Mouse (Mus musculus): ENCODE measurements around the gene Myef2.

Gene Myef2

DNA sequence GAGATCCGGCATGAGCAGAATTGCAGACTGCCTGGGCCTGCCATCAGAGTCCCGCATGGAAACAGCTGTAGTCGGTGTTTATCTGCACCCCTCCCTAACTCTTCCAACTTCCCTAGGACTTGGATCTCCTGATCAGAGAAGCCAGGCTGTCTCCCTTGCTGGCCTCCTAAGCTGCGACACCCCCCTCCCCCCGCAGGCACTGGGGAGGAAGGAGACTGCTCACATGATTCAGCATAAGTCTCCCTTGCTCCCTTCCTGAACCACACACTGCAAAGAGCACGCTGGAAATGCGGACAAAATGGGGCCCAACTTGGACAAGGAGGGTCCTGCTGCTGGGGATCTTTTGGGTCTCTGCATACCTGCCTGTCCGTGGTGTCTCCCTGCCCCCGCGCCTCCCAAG, 55.6 kb downstream of the Myef2 start, which contains the start of gene Slc24a5:
Gene Slc24a5 (plus strand): TSS at position 231 of the 400 bp plus-strand sequence.
- DNase-seq (ENCODE audit: low spot score) = no peak

DNA sequence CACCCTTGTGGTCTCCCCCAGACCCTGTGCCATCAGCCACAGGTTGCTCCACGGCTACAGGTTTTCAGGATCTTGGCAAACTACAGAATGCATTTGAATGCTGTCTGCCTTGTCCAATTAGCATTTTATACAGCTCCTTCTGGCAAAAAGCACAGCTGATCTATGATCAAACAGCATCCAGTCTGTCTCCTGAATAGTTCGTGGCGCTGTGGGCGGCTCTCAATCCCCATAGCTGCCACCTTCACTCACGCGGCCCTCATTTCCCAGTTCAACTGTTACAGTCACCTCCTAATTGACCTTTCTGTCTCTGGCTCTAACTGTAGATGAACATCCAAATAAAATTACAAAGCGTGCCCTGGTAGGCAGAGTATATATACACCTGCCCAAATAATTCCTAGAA, 56.1 kb downstream of the Myef2 start:
- DNase-seq (ENCODE audit: low spot score) = no peak

DNA sequence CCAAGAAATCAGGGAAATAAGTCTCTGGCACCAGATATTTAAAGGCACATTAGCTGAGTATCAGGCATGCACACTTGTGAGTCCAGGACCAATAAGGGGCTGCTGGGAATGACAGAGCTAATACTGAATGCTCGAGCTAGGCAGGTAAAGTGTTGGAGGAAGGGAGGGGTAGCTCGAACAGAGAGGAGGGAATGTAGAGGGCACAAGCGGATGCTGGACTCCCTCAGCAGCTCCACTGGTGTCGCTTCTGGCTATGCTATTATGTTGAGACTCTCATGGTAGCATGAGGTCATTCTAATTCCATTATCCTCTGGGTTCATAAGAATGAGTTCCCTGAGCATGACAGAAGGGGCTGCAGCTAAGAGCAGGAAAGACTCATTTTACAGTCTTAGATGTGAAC, 60.5 kb downstream of the Myef2 start:
- DNase-seq (ENCODE audit: low spot score) = no peak

DNA sequence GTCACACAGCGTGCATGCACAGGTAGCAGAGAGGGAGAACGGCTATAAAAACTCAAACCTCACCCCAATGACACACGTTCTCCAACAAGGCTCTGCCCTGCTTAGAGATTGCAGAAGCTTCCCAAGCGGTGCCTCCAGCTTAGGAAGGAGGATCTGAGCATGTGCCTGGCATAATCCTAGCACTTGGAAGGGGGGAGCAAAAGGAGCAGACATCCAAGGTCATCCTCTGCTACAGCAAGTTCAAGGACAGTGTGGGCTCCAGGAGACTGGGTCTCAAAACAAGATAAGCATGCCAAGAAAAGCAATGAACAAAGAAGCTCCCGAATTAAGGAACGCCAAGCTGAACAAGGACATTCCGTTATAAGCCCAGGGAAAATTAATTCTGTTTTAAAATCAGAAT, 62.0 kb downstream of the Myef2 start:
- no peak for DNase-seq (ENCODE audit: low spot score)

DNA sequence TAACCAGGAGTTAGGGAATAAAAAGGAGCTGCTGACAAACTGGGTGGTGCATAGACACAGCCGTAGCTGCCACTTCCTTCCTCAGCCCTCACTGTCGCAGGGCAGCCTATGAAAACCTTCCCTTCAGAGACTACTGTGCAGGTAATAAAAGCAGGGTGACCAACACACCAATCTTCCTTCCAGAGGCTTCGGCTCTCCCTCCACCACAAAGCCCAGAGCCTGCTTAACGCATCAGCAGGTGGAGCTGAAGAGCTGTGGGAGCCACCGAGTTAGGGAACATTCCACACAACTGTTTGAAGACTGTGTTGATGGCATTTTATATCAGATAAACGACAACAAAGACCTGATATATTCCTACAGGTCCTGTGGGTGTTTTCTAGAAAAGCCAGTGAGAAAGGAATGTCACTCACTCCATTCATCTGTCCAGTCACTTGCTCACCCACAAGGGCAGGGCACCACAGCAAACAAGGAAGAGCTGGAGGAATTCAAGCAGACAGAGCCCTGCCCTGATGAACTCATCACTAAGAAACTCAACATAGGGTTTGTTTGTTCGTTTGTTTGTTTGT, 66.1 kb downstream of the Myef2 start:
- no peak for DNase-seq (ENCODE audit: low spot score)

DNA sequence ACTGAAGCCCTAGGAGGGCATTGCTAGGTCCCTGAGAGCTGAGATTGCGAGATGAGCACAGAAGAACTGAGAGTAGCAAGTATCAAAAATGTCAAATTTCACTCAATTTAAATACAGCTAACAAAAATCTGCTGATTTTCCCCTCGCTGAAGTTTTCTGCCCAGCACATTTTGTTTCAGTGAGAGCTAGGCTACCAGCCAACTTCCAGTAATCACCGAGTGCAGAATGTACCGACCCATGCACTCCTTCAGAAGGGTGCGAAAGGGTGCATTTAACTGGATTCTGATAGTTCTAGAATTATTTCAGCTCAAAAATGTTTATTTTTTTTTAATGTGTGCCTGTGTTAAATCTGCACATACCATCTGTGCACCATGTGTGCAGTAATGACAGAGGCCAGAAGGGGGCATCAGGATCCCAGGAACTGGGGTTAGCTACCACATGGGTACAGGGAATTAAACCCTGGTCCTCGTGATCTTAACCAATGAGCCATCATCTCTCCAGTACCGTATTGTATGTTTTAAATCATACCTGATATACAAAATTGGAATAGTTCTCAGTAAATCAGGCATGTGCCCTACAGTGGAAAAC, 68.1 kb downstream of the Myef2 start:
- no peak for DNase-seq (ENCODE audit: low spot score)
